ENCODE assay signal across 25 mouse cellular contexts in the genomic region with DNA sequence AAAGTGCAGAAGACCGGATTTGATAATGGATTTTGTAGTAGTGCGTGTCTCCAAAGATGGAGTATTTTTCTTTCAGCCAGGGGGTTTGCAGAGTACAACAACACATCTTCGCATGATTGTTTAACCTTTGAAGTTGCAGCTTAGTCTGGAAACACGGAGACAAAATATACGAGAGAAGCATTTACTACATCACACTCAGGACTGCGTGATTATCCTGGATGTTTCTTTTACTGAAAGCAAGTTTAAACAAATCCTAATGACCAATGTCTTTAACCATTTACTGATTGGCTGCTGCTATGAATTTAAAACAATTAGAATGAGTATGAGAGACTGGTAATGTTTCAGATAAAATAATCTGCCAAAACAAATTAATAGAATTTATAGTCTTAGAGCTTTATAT.
"Had no signal": no experiment of that assay in that cellular context is flagged by ENCODE, and none has a peak within 500 bp of the region (broad histone marks: within the 10 kb centered on the region; RNA-seq: fewer than 3 reads in every experiment).

No protein-coding gene starts in this region.

- H3K4me3 ChIP-seq: heart, adult 2 months; heart, embryonic 13.5 days; heart, embryonic 15.5 days; hindbrain, embryonic 13.5 days; hindbrain, embryonic 15.5 days; kidney, embryonic 15.5 days; limb, embryonic 13.5 days; limb, embryonic 15.5 days had no signal

- H3K4me1 ChIP-seq: heart, embryonic 13.5 days; heart, embryonic 15.5 days; hindbrain, embryonic 13.5 days; hindbrain, embryonic 15.5 days; kidney, embryonic 15.5 days; limb, embryonic 13.5 days; limb, embryonic 15.5 days had no signal

- H3K9me3 ChIP-seq: heart, embryonic 13.5 days; heart, embryonic 15.5 days; hindbrain, embryonic 13.5 days; hindbrain, embryonic 15.5 days; kidney, embryonic 15.5 days; limb, embryonic 13.5 days; limb, embryonic 15.5 days had no signal

- H3K27me3 ChIP-seq: heart, embryonic 13.5 days; heart, embryonic 15.5 days; hindbrain, embryonic 13.5 days; hindbrain, embryonic 15.5 days; kidney, embryonic 15.5 days; limb, embryonic 13.5 days; limb, embryonic 15.5 days had no signal

- ATAC-seq: hindbrain, postnatal 0 days; intestine, embryonic 16.5 days had no signal

- H3K36me3 ChIP-seq: heart, embryonic 15.5 days; hindbrain, embryonic 13.5 days; hindbrain, embryonic 15.5 days; kidney, embryonic 15.5 days; limb, embryonic 13.5 days; limb, embryonic 15.5 days had no signal

- H3K27ac ChIP-seq: heart, adult 2 months; heart, embryonic 13.5 days; heart, embryonic 15.5 days; hindbrain, embryonic 13.5 days; hindbrain, embryonic 15.5 days; hindbrain, postnatal 0 days; kidney, embryonic 15.5 days; kidney, postnatal 0 days; limb, embryonic 13.5 days; limb, embryonic 15.5 days had no signal

- H3K9ac ChIP-seq: heart, embryonic 13.5 days; heart, embryonic 15.5 days; hindbrain, embryonic 13.5 days; hindbrain, embryonic 15.5 days; kidney, embryonic 15.5 days; limb, embryonic 13.5 days; limb, embryonic 15.5 days had no signal

- DNase-seq: gastrocnemius, postnatal 14 days; gastrocnemius, postnatal 36 days; heart, adult 11 months; heart, adult 2 months; heart, postnatal 14 days; heart, postnatal 36 days; kidney, adult 11 months; kidney, adult 2 months; kidney, adult 9 months; kidney, postnatal 14 days; kidney, postnatal 36 days; layer of hippocampus, adult 9-11 months; layer of hippocampus, postnatal 36 days; left cerebral cortex, postnatal 4 days had no signal

- H3K4me2 ChIP-seq: heart, embryonic 11.5 days; heart, embryonic 13.5 days; heart, embryonic 15.5 days; hindbrain, embryonic 13.5 days; hindbrain, embryonic 15.5 days; kidney, embryonic 15.5 days; limb, embryonic 13.5 days; limb, embryonic 15.5 days had no signal
